Mouse (Mus musculus) E14TG2a.4 (cell line): ENCODE measurements at regions not wholly inside any gene's neighbourhood (a gene's known extent, or its start where the extent isn't known, plus 50 kb on each side); places are given as distances from the start of the nearest gene placed in this dataset.

Source experiments
- CTCF ChIP-seq: conservative IDR thresholded peaks from 2 replicates; pipeline ENCODE4 v1.5.1; 2014; ENCODE audit warnings: low read length
- POU5F1 ChIP-seq: IDR thresholded peaks from 2 replicates; pipeline ENCODE4 v1.6.1; 2014; ENCODE audit warnings: low read length, borderline replicate concordance

DNA sequence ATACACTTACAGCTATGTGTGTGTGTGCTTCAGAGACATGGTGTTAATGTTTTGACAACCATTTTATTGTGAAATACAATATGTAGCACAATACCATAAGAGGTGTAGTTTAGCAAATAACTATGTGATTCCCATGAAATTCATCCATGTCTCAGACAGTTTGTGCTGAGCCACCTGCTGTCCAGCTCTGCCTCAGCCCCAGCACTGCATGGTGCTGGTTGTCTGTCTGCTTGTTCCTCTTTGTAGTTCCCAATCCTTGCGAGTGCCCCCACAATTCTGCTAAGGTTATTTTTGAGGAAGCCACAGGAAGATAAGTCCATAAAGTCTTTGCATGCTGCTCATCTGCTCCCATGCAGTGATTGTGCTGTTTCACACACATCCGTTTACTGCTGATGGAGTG is 97.8 kb upstream of the Tns3 start:
- TF ChIP-seq CTCF (no peak), POU5F1 (no peak)
